Mouse (Mus musculus) CH12.LX (cell line): ENCODE measurements around the gene Aurkb.

Experiments used
- CTCF ChIP-seq, 2 experiments: IDR thresholded peaks in 1 of 2; conservative IDR thresholded peaks in 1 of 2; 2 replicates each; pipeline ENCODE4 v1.5.1; 2011 to 2012; ENCODE audit warnings: low read depth in 2 of 2, low read length in 2 of 2, improper control_type of control experiment in 1 of 2, inconsistent platforms in 1 of 2, mild to moderate bottlenecking in 1 of 2, moderate library complexity in 1 of 2
- E2F4 ChIP-seq: IDR thresholded peaks from 2 replicates; pipeline ENCODE4 v1.6.1; 2011; ENCODE audit warnings: low read depth, low read length, improper control_type of control experiment; ENCODE audit not compliant: insufficient replicate concordance
- IRF4 ChIP-seq: IDR thresholded peaks from 2 replicates; pipeline ENCODE4 v1.6.1; 2014; ENCODE audit warnings: low read depth, mild to moderate bottlenecking, inconsistent platforms, low read length, improper control_type of control experiment
- MAX ChIP-seq: IDR thresholded peaks from 2 replicates; pipeline ENCODE4 v1.6.1; 2011; ENCODE audit warnings: low read length, improper control_type of control experiment
- MXI1 ChIP-seq: IDR thresholded peaks from 2 replicates; pipeline ENCODE4 v1.6.1; 2011; ENCODE audit warnings: mild to moderate bottlenecking, low read depth, low read length, improper control_type of control experiment
- POLR2A ChIP-seq: IDR thresholded peaks from 2 replicates; pipeline ENCODE4 v1.6.1; 2011; ENCODE audit warnings: low read depth, mild to moderate bottlenecking, improper control_type of control experiment, low read length
- UBTF ChIP-seq: IDR thresholded peaks from 2 replicates; pipeline ENCODE4 v1.6.1; 2012; ENCODE audit warnings: low read depth, mild to moderate bottlenecking, inconsistent platforms, low read length, improper control_type of control experiment, moderate library complexity
- ZMIZ1 ChIP-seq: IDR thresholded peaks from 2 replicates; pipeline ENCODE4 v1.6.1; 2012; ENCODE audit warnings: low read depth, mild to moderate bottlenecking, inconsistent platforms, low read length, improper control_type of control experiment
- ZNF384 ChIP-seq: IDR thresholded peaks from 2 replicates; pipeline ENCODE4 v1.6.1; 2012; ENCODE audit warnings: low read depth, low read length, improper control_type of control experiment, inconsistent platforms

- TF ChIP-seq CTCF (conservative IDR thresholded peaks at IDR 0.05 in 1 of 2, IDR thresholded peaks at IDR 0.05 in 1 of 2; ENCODE audit: low read depth in 2 of 2, low read length in 2 of 2) = no peak
- peak; percentile 99 for TF ChIP-seq MAX
- no peak for TF ChIP-seq ZNF384
- peak; percentile 30; the same call in 1 of the 2 replicates for TF ChIP-seq UBTF
- peak; percentile 2; the same call in 1 of the 2 replicates for TF ChIP-seq E2F4
- peak; percentile 48; the same call in 1 of the 2 replicates for TF ChIP-seq POLR2A
- no peak; the same call in 1 of the 2 replicates for TF ChIP-seq ZMIZ1
- peak; percentile 71; the same call in 1 of the 2 replicates for TF ChIP-seq IRF4
- TF ChIP-seq MXI1 = peak; percentile 99
Observed at GRCm38 (mm10) chr11:69094697-69095429, 49.4 kb downstream of the Aurkb start, which contains the start of gene Per1.
